Mouse (Mus musculus): ENCODE measurements around the gene Nmt1. TPM values are rescaled to one million over a fixed set of nuclear protein-coding genes. Genes with fewer than 3 reads are reported as not detected.

Nmt1 gene
- total RNA-seq (2021), result 10 to 100 TPM; 35.6 to 36.7 TPM
- long read RNA-seq, experiment 1, full-length matches to known transcripts, result 31 of 79 reads
- long read RNA-seq, experiment 1, partial matches to known transcripts, result 43 of 79 reads
- long read RNA-seq, experiment 1, other reads (novel, unspliced or antisense), result 5 of 79 reads
- long read RNA-seq, experiment 2, full-length matches to known transcripts, result 42 of 74 reads
- long read RNA-seq, experiment 2, partial matches to known transcripts, result 27 of 74 reads
- long read RNA-seq, experiment 2, other reads (novel, unspliced or antisense), result 5 of 74 reads

DNA sequence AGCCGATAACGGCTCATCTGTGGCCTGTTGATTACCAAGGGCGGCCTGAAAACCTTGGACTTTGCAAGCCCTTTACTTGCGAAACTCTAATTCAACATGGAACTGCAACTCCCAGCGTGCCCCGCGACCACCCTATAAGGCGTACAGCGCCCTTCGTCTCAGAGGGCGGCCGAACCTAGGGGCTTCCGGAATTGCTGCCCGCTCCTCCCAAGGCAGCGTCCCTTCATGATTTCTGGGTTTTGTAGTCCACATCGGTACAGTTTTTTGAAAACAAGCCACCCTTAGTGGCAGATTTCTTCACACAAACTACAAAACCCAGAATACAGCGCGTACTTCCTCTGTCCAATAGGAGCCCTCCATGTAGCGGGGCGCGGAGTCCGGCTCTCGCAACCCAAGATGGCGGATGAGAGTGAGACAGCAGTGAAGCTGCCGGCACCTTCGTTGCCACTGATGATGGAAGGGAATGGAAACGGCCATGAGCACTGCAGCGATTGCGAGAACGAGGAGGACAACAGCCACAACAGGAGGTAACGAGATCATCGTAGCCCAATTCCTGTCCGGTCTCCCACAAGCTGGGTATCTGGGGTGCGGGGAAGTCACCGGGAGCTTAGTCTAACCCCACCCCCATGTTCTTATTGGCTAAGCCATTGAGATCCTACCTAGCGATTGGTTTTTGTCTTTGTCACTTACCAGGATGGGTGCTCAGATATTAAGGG is at the start of gene Nmt1, which contains the start of gene Dcakd:
Gene Nmt1, plus strand, starts transcription at position 15 of the 716 bp plus-strand sequence.
Gene Dcakd, minus strand, starts transcription at position 158 of the 716 bp plus-strand sequence.
- DNase-seq, result peak; percentile 94

DNA sequence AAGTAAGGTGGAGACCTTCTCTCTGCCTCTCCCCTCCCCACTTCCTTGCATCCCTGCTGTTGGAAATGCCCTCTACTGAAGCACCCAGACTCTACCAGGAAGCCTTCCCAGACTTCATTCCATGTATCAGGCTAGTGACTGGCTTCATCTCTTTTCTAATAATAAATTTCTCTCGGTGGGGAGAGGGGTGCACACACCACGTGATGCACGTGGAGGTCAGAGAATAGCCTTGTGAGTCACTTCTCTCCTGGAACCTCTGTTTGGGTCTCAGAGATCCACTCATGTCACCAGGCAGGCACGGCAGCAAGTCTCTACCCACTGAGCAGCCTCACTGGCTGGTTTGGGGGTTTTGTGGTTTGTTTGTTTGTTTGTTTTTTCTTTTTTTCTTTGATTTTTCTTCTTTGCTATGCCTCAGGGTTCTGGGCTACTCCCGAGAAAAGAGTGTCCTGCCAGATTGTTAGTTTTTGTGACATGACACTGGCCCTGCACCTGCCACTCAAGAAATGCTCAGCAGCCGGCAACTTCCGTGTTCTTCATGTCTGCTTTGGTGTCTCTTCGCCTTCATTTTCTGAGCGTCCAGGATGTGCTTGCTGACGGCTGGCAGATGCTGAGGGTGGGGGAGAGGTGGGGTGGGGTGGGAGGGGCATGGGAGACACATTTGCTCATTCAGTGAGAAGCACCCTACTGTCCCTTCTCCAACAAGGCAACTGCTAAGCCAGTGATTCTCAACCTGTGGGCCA is 46.7 kb upstream of the Nmt1 start:
- no peak for DNase-seq

DNA sequence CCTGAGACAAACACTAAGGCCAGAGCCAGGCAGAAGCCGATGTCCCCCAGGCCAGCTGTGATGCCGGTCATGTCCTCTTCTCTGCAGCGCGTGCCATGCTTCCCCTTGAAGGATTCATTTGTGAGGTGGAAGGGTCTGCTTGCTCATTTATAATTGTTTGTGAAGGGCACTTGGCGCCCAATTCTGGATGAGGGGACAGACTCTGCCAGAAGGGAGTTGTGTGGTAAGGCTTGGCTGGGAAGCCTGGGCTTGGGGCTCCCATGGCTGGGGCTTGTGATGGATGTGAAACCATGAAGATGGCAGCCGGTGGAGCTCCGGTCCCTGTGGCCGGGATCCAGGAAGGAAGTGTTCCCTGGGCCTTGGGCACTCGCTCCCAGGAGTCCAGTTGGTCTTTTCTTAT is 43.9 kb upstream of the Nmt1 start:
- no peak for DNase-seq

DNA sequence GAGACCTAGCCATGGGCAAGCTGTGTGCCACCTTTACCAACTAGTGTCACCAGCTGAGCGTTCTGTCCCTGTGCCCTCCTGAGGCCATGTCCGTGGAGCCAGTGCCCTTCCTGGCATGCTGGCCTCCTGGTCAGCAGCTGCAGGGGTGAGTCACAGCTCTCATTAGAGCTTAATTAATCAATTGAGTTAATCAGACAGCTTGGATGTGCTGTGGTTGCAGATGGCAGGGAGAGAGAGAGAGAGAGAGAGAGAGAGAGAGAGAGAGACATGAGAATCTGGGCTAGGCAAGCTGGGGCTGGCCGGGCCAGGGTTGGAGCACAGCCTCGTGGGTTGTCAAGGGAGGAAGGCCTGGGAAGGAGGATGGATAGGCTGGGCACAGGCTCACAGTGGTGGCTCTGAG is 43.4 kb upstream of the Nmt1 start:
- DNase-seq, result no peak

DNA sequence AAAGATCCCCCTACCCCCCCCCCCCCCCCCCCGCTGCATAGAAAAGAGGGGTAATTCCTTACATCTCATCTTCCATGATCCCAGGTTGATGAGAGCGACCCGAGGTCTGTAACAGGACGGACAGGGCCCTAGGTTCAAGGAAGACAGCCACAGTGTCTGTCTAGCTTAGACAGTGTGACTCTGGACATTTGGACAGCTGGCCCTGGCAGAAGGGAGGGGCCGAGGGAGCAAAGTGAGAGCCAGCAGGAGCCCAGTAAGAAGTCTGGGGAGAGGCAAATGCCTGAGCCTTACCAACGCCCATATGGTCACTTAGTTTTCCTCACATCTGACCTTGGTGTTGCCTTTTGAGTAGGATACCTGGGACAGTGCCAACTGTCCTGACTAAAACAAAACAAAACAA is 42.8 kb upstream of the Nmt1 start:
- no peak for DNase-seq

DNA sequence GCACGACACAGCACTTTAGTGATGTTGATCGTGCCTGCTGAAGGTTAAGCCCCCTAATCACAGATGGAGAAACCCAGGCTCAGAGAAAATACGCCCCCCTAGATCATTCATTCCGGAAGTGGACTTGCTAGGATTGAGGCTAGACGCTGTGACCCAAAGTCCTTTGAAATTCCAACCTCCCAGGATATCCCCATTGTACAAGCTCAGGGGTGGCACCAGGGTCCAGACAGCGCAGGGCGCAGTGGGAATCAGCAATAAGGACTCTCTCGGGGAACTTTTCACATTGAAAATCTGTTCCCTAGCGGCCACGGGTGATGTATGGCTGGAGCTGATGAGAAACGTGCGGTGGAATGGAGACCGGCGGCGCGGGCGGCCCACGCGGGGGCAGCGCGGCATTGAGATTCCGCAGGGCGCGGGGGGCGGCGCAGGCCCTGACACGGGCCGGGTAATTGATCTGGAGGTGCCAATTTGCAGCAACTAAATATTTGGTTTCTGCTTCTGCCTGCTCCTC is 38.3 kb upstream of the Nmt1 start:
- DNase-seq, result no peak

DNA sequence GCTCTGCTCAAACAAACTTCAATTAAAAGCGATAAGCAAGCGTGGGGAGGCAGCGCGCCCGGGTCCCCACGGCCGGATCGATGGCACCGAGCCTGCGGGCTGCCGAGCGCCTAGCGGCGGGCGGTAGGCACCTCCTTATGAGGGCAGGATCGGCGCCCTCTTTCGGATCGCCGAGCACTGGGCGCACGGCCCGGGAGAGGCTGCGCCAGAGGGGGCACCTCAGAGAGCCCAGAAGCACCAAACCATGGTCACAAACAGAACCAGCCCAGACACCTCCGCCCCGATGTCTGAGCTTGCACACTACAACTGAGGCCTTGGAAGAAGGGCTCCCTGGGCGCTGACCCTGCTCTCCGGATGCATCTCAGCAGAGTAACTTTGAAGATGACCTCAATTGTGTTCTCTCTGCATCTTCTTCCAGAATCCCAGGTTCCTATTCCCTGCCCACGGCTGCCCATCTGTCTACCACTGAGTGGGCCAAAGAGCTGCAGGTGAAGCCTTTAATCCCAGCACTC is 37.8 kb upstream of the Nmt1 start:
- DNase-seq, result peak; percentile 42

DNA sequence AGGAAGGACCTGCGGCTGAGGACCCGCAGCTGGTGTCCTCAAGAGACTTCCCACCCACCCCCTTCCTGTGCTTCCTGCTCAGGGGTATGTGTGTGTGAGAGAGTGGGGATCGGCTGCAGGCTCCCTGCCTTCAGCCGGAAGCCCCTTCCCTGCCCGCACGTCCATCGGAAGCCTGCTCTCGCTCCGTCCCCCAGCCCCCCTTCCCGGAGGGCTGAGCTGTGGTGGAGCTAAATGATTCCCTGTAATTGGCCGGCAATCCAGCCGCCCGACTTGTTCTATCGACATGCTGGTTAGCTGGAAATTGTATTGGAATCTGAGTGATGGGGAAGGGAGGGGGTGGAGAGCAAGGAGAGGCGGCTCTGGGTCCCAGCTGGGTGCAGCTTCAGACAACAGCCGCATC is 36.3 kb upstream of the Nmt1 start:
- DNase-seq, result no peak

DNA sequence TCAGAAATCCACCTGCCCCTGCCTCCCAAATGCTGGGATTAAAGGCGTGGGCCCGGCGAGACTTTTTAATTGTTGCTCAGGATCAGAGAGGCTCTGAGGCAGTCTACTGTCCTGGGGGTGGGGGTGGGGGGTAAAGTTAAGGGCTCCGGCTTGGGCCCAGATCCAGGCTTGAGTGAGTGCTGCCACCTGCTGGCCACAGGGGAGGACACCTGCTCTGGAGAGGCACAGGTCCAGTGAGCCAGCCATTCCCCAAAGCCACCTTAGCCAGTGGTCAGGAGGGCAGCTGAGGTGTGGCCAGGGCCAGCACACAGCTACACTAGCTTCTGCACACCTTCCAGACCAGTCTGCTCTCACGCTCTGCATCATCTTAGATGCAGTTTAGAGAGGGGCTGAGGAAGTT is 35.0 kb upstream of the Nmt1 start:
- DNase-seq, result peak; percentile 59

DNA sequence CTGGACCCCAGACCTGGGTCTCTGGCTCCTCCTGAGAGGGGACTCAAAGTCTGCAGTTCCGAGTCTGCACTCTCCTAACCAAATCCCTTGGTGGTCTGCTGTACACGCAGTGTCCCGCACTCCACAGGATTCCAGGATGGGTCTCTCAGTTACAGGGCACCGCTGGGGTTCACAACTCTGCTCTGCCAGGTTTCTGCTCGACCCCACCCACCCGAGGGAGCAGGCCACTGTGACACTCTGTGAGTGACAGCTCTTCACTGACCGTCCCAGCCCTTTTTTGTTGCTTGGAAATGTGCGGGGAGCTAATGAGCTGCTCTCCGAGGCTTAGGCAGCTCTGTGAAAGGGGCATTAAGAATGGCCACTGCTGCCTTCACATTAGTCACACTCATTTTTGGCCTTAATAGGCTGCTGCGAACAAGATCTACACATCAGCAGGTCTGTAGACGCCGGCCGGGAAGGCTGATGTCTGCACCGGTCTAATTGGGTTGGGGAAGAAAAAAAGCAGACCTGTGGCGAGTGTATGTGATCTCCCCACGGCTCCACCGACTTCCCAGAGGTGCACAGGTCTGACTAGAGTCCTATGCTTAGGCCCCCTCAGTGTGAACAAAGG is 34.5 kb upstream of the Nmt1 start:
- DNase-seq, result no peak

DNA sequence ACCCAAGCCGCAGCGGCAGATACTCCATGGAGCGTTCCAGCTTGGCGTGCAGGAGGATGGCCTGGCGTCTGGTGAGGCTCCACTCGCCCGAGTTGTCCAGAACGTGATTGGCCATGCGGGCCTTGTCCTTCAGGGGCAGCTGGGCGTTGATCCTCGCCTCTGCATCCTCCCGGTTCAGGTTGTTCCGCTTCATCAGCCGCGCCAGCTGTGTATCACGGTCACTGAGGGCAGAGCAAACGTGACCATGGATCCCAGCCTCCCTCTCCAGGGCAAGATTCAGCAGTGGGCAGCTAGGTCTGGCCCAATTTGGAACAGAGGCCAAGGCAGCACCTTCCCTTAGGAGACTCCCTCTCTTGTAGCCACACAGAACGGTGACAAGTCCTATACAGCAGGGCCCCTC is 33.0 kb upstream of the Nmt1 start:
- no peak for DNase-seq

DNA sequence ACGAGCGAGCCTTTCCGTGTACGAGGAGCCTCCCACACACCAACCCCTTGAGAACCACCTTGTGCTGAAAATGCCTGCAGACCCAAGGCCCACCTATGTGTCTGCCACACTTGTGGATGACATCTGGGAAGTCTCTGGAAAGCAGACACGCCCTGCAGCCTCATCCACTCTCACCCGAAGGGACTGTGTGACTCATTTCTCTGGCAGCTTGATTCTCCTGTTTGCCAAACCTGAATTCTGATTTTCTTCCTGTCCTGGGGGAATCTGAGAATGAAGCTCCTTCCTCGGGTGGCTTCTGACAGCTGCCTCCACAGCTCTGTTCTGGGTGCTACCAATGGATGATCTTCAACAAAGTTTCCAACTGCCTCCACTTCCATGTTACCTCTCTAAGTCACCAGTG is 31.6 kb upstream of the Nmt1 start:
- peak; percentile 36 for DNase-seq

DNA sequence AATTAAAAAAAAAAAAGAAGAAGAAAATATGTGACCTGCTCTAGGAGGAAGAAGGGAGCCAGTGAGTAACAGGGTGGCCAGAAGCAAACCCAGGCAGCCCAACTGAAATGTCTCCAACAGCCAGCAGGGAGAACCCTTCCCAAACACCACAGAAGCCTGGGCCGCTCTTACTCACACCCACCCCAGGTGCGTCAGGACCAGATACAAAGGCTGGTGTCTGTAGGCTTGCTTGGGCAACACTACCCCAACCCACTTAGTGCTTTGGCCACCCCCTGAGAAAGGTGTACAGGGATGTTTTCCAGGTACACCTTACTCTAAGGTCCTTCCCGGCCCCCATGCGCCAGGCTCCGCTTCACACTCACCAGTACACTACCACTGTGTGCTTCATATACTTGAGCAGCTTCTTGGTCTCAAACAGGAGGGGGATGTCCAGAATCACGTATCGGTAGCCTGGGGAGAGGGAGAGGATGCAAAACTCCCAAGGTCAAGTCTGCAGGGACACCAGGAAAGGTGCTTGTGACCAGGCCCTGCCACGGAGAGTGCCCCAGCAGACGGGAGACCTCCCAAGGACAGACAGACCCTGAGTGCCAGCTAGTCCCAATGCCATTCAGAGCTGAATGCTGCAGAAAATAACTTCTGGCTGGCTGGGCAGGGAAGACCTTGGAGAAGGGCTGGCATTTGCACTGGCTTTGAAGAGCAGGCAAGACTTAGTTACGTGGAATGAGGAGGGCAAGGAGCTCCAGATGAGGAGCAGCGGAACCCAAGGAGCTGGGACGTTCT is 30.8 kb upstream of the Nmt1 start:
- DNase-seq, result no peak

DNA sequence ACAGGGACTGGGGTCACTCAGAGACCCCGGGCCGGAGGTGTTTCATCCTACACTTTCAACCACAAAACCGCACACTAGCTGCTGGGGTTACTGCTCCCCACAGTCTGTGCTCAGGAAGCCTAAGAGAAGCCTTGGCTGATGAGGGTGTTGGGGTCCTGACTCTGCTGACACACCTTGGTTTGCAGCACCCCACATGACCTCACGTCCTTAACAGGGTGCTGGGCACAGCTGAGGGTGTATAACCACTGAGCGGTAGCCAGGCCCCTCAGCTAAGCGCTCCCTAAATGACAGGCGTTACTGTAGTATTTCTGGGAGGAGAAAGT is 29.8 kb upstream of the Nmt1 start:
- no peak for DNase-seq

DNA sequence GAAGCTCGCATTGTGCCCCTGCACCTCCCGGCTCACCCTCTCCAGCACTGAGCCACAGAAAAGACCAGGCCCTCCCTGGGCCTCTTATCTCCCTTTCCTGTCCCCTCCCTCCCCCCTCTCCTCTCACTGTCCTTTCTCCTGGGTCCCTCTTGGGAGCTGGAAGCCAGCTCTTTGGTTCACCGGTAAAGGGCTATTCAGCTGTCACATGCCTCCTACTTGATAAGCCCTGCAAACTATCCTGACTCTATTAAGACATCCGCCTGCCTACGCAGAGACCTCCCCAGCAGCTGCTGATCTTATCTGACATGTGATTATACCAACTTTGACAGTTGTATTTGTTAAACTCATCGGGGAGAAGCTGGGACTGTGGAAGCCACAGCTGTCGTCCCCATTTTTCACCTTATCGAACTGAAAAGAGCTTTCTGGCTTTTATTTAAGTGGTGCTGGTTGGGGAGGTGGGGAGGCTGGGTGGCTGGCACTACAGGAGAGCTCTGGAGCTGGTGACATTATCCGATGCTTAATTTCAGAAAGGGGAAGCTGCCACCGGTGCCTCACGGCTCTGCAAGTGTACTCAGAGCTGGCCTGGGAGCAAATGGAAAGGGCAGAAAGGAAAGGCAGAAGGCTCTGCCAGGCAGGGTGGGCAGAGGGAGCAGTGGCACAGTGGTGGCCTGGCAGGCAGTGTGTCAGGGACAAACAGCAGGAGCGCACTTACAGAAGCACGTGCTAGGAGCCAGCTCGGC is 29.2 kb upstream of the Nmt1 start:
- DNase-seq, result no peak

DNA sequence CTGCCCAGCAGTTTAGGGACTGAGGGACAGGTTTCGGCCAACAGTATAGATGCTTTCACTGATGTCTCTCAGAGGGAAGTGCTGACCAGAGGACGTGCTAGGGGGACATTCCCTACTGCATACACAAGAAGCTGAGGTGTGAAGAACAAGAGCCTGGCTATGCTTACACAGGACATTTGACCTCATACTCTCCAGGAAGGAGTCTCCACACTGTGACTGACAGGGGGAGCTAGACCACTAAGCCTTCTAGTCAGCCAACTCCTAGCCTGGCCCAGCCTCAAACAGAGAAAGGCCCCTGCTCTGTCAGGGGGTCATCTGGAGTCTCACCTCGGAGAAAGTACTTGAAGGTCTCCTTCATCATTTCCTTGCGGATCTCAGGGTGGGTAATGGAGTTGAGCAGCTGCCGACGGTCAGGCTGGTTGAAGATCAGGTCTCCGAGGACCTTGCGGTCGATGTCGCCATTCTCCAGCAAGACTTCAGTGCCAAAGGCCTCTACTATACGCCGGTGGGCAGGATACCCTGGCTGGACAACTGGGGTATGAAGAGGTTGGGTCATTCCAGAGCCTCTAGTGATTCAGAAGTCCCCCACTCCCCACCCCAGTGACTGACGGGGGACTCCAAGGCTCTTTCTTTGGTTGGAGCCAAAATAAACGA is 28.5 kb upstream of the Nmt1 start:
- no peak for DNase-seq

DNA sequence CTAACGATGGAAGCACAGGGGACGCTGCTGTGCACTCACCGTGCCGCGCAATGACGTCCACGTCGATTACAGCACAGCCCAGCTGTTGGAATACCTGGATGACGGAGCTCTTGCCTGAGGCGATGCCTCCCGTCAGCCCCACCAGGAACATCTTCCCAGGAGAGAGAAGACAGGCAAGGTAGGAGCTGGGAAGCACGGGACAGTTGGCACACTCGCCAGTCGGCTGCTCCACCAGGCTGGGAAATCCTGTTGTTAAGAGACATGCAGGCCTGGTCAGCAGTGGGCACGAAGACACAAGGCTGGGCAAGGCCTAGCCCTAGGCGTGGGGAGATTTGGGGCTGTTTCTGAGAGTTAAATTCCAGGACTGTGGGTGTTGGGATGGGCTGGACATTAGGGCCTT is 27.9 kb upstream of the Nmt1 start:
- DNase-seq, result no peak

DNA sequence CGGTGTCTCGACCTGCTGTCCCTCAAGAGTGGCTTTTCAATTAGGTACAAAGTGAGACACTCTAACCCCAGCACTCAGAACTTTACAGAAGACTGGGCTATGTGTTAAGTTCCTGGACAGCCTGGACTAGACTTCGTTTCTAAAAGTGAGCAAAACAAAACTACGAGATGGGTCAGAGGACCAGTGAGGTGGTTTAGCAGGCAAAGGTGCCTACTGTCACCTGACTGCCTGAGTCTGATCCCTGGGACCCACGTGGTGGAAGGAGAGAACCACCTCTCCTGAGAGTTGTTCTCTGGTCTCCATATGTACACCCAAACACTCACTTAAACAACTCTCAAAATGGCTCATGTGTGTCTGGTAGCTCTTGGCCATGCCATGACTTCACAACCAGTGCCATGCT is 26.9 kb upstream of the Nmt1 start:
- no peak for DNase-seq

DNA sequence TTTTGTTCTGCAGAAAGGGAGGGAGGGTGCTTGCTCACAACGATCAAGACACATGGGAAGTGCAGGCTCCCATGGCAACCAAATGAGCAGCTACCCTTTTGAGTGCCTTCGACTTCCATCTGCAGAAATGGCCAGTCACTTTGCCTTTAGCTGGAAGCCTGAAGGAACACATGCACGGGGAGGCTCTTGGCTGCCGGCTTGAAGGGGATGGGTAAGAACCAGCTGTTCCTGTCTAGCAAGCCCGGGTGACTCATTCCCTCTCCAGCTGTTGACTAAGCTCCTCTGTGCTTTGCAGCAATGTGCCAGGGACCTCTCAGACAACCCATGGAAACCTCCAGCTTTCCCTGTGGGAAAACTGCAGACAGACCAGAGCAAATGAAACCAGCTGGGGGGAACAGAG is 24.8 kb upstream of the Nmt1 start:
- DNase-seq, result peak; percentile 89

DNA sequence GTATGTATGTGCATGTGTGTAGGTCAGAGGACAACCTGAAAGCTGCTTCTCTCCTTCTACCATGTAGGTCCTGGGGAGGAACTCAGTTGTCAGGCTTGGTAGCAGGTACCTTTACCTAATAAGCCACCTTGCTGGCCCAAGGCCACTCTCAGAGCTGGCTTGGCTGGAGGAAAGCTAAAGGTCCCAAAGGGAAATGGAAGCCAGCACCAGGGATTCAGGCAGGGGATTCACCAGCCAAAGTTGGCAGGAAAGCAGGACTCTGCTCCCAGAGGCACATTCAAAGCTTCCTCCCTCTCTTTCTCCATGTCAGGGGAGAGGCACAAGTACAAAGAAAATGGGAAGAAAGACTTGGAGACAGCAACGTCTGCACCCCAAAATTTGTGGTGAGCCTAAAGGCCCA is 23.1 kb upstream of the Nmt1 start:
- DNase-seq, result no peak
